Mouse (Mus musculus) splenic B cell, adult 2 months (primary cell): ENCODE data around the gene Arhgef19.

ENCODE experiments used
- DNase-seq: peaks from one replicate; pipeline ENCODE4 v3.0.0-alpha.2; 2011; ENCODE audit warnings: low read depth, low spot score
- H3K27me3 ChIP-seq: 2 replicates; pipeline ENCODE4 v1.6.1; 2012; ENCODE audit warnings: mild to moderate bottlenecking, low read length, moderate library complexity, mixed read lengths; ENCODE audit not compliant: control insufficient read depth, poor library complexity, insufficient read depth, severe bottlenecking
- H3K36me3 ChIP-seq: 2 replicates; pipeline ENCODE4 v1.6.1; 2012; ENCODE audit warnings: mild to moderate bottlenecking, low read length, moderate library complexity, mixed read lengths; ENCODE audit not compliant: control insufficient read depth, poor library complexity, insufficient read depth, severe bottlenecking

Arhgef19 gene

GRCm38 (mm10) chr4:141214337-141214851 is 24.9 kb upstream of the Arhgef19 start:
- H3K36me3 ChIP-seq = no peaks in the 10 kb centered on the region
- peak; percentile 78 for DNase-seq
- H3K27me3 ChIP-seq = no peaks in the 10 kb centered on the region

DNA sequence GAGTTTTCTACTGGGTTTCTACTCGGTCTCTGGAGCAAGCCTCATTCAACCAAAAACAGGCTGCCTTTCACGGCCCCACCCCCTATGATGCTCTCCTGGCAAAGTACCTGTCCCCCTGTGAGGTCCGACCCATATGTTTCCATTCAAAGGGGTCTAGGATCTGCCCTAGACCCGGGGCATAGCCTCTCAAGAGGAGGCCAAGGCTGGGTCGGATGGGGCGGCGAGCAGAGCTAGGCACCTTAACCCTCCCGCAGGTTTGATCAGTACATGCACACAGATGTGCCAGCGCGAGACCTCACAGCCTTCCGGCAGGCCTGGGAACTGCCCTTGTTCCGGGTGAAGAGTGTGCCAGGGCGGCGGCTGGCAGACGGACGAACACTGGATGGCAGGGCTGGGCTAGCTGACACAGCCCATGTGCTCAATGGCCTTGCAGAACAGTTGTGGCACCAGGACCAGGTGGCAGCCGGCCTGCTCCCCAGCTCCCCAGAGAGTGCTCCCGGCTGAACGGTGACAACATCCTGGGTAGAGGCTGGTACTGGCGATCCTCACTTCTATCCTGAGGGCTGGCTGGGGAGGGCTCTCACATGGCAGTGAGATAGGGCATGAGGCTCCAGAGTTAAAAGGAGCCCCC is 19.6 kb upstream of the Arhgef19 start:
- H3K27me3 ChIP-seq = no peaks in the 10 kb centered on the region
- H3K36me3 ChIP-seq = no peaks in the 10 kb centered on the region
- no peak for DNase-seq

GRCm38 (mm10) chr4:141221848-141222247 is 17.5 kb upstream of the Arhgef19 start:
- Histone ChIP-seq H3K27me3 (no peaks in the 10 kb centered on the region), H3K36me3 (no peaks in the 10 kb centered on the region)
- DNase-seq = peak; percentile 30

GRCm38 (mm10) chr4:141222752-141223151 is 16.5 kb upstream of the Arhgef19 start:
- no peaks in the 10 kb centered on the region for H3K36me3 ChIP-seq
- no peaks in the 10 kb centered on the region for H3K27me3 ChIP-seq
- DNase-seq = no peak

DNA sequence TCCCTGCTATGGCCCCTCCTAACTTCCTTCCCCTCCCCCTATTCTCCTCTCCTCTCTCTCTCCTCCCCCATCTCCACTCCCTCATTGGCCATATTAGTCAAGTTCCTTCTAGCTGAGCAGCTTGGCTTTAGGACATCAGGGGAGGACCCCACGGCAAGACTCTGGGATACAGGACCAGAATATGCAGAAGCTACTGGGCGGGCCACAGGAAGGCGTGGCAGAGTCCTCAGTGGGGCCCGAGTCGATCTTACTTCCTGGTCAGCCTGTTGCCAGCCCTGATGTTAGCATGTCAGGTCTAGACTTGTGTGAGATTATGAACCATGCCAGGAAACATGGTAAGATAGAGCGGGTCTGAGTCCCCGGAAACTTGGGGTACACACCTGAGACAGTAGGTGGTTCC is 10.6 kb upstream of the Arhgef19 start:
- no peak for DNase-seq
- no peaks in the 10 kb centered on the region for H3K36me3 ChIP-seq
- no peaks in the 10 kb centered on the region for H3K27me3 ChIP-seq

GRCm38 (mm10) chr4:141233196-141233595 is 6.1 kb upstream of the Arhgef19 start:
- Histone ChIP-seq H3K36me3 (no peaks in the 10 kb centered on the region), H3K27me3 (no peaks in the 10 kb centered on the region)
- DNase-seq = no peak

DNA sequence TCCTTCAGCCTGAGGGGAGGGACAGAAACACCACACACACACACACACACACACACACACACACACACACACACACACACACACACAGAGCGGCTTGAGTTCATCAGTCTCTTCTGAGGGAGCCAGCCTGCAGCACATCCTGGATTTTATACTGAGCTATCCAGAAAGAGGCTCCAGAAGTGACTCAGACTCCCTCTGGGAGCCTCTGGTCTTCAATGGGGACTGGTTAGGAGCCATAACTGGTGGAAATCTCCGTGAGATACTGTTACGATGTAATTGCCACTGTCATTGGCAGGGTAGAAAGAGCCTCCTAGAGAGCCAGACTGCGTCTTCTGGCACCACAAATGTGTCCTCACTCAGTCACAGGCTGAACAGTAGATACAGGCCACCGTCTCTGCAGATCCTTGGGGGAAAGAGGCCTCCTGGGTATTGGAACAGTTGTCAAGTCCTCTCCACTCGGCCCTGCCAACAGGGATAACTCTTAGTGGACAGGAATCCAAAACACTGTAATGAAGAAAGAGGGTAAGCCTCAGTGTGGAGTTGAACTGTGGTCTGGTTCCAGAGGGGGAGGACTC is 3.7 kb upstream of the Arhgef19 start:
- no peak for DNase-seq
- Histone ChIP-seq H3K36me3 (no peaks in the 10 kb centered on the region), H3K27me3 (peaks cover 6% of the 10 kb centered on the region; the same call in 1 of the 2 replicates)

GRCm38 (mm10) chr4:141236856-141237255 is 2.4 kb upstream of the Arhgef19 start:
- Histone ChIP-seq H3K36me3 (no peaks in the 10 kb centered on the region), H3K27me3 (peaks cover 6% of the 10 kb centered on the region; the same call in 1 of the 2 replicates)
- no peak for DNase-seq

DNA sequence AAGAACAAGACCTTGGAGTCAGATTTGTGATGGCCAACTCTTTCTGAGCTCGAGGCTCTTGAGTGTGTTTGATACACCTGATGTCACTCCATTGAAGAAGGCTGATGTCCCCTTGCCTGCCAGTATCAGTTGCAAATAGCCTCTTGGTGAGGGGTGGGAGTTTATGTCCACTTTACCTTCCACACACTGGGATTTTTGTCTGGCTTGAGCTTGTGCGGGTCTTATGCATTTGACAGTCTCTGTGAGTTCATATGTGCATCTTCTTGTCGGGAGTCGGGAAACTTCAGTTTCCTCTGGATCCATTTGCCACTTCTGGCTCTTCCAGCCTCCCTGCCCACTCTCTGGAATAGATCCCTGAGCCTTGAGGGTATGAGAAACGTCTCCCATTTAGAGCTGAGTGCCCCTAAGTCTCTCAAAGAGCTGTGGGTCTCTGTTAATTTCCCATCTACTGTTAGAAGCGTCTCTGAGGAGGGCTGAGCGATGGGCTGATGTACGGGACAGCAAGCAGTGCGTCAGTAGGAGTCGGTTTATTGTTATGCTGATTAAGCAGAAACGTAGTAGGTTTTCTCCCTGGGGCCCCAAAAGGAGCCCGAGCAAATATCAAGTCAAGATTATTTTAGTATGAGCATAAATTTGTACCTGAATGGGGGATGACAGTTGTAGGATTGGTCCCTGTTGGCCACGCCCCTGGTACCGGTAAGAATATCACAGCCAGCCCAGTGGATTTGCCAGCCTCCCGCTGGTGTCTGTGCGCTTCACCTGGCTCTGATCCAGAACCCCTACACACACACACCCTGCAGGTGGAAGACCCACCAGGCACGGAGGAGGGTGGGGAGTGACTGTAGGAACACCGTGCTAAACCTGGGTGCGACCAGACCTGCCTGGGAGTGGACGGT is 559 bp upstream of the Arhgef19 start:
- DNase-seq = no peak
- Histone ChIP-seq H3K27me3 (peaks cover 6% of the 10 kb centered on the region), H3K36me3 (no peaks in the 10 kb centered on the region)

GRCm38 (mm10) chr4:141240617-141241016 is 1.3 kb downstream of the Arhgef19 start:
- peak; percentile 31 for DNase-seq
- H3K27me3 ChIP-seq = peaks cover 8% of the 10 kb centered on the region
- H3K36me3 ChIP-seq = no peaks in the 10 kb centered on the region

DNA sequence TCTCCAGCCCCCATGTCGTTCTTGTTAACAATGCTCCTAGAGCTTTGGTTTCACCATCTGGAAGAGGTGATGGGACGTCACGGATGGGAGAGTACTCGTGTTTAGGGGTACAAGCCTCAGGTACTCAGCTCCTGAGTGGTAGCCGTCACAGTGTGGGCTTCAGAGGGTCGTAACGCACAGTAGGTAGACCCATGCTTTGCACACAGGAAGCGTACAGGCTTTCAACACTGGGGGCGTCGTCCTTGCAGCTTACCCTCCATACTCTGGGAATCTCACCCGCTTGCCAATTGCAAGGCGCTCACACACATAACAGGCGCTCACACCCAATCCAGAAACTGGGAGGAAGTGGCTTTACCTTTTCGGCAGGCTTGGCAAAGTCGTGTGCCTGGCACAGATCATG is 2.6 kb downstream of the Arhgef19 start:
- DNase-seq = no peak

DNA sequence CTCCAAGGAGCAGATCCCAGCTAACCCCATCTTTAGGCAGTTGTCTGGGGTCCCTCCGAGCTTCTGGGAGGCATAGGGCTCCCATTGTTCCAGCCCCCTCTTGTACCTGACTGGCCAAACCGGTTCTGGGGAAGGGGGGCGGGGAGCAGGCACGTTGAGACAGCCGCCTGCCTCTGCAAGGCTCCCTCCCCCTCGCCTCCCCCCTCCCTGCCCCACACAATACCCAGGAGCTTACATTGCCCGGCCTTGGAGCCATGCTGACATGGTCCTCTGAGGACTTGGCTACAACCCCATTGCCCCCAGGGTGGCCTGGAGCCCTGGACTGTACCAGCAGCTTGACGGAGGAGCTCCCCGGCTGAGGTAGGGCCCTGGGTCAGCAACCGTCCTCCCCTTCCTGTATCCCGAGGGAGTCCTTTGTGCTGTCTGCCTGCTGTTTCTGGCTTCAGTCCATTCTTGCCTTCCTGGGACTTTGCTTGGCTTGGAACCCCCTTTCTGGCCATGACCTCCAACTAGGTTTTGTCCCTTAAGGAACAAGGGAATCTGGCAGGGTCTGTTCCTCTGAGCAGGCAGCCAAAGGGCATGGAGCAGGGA is 3.4 kb downstream of the Arhgef19 start:
- no peak for DNase-seq
- peaks cover 8% of the 10 kb centered on the region for H3K27me3 ChIP-seq
- no peaks in the 10 kb centered on the region for H3K36me3 ChIP-seq

More for the DNA sequence above, 2.6 kb downstream of the Arhgef19 start:
- Histone ChIP-seq H3K27me3 (peaks cover 8% of the 10 kb centered on the region), H3K36me3 (no peaks in the 10 kb centered on the region)

GRCm38 (mm10) chr4:141243636-141244035 is 4.3 kb downstream of the Arhgef19 start:
- no peaks in the 10 kb centered on the region for H3K36me3 ChIP-seq
- H3K27me3 ChIP-seq = peaks cover 8% of the 10 kb centered on the region
- DNase-seq = no peak

DNA sequence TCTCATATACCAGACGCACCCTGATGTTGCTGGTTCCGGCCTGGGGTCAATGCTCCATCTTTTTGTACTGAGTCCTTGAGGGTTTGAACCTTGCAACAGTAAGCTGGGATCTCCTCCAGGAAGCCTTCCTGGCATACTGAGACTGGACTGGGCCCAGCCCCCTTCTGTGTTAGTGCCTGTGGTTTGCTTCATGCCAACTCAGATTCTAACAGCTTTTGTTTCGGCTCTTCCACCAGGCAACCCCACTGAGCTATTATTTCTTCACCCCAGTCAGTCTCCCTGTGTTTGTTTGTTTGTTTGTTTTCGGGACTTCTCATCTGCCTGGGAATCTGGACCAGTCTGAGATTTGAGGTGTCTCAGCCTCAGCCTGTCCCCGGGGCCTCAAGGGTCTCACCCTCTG is 5.1 kb downstream of the Arhgef19 start:
- peaks cover 8% of the 10 kb centered on the region for H3K27me3 ChIP-seq
- no peak for DNase-seq
- H3K36me3 ChIP-seq = no peaks in the 10 kb centered on the region
